Mouse (Mus musculus): ENCODE measurements around the gene 4930426L09Rik. TPM values are rescaled to one million over a fixed set of nuclear protein-coding genes. Genes with fewer than 3 reads are reported as not detected.

4930426L09Rik gene
- polyA plus RNA-seq, 1 experiment from 2014 or later, result 0.92 TPM

- H3K4me1 ChIP-seq, result peaks cover 12% of the 10 kb centered on the region; the same call in 1 of the 2 replicates
Measured at GRCm38 (mm10) chr2:18959008-18959407, 39.1 kb upstream of the 4930426L09Rik start.

GRCm38 (mm10) chr2:18959558-18959957 lies 38.6 kb upstream of the 4930426L09Rik start:
- Histone ChIP-seq H3K4me2 (replicated peaks) (no peak overlapping the region), H3K27ac (replicated peaks) (no peak overlapping the region), H3K9me3 (no peaks in the 10 kb centered on the region), H3K36me3 (no peaks in the 10 kb centered on the region), H3K4me3 (no peak overlapping the region), H3K4me1 (peaks cover 12% of the 10 kb centered on the region; the same call in 1 of the 2 replicates), H3K9ac (replicated peaks) (no peak overlapping the region), H3K27me3 (no peaks in the 10 kb centered on the region)
- no peak for ATAC-seq (ENCODE audit: low FRiP score, low read depth)
- WGBS, result 94% methylated on average over 5 of the region's 5 CpGs

More at GRCm38 (mm10) chr2:18959008-18959407, 39.1 kb upstream of the 4930426L09Rik start:
- H3K27me3 ChIP-seq, result no peaks in the 10 kb centered on the region
- H3K9me3 ChIP-seq, result no peaks in the 10 kb centered on the region
- no peak overlapping the region for H3K27ac ChIP-seq (replicated peaks)
- no peak overlapping the region for H3K4me2 ChIP-seq (replicated peaks)
- H3K36me3 ChIP-seq, result no peaks in the 10 kb centered on the region
- no peak overlapping the region for H3K4me3 ChIP-seq
- ATAC-seq (ENCODE audit: low FRiP score, low read depth), result no peak
- WGBS, result 91% methylated on average over 6 of the region's 6 CpGs
- no peak overlapping the region for H3K9ac ChIP-seq (replicated peaks)

- Histone ChIP-seq H3K9ac (replicated peaks) (no peak overlapping the region), H3K4me3 (no peak overlapping the region), H3K9me3 (no peaks in the 10 kb centered on the region), H3K4me2 (replicated peaks) (no peak overlapping the region), H3K4me1 (peaks cover 6% of the 10 kb centered on the region; the same call in 1 of the 2 replicates), H3K27me3 (no peaks in the 10 kb centered on the region), H3K27ac (replicated peaks) (no peak overlapping the region), H3K36me3 (no peaks in the 10 kb centered on the region)
- 43% methylated on average over 7 of the region's 7 CpGs for WGBS
- ATAC-seq (ENCODE audit: low FRiP score, low read depth), result no peak
Measured at GRCm38 (mm10) chr2:18960376-18960973, 37.7 kb upstream of the 4930426L09Rik start.

GRCm38 (mm10) chr2:18962502-18962901 lies 35.6 kb upstream of the 4930426L09Rik start:
- H3K27me3 ChIP-seq, result no peaks in the 10 kb centered on the region
- H3K4me2 ChIP-seq (replicated peaks), result no peak overlapping the region
- no peaks in the 10 kb centered on the region for H3K36me3 ChIP-seq
- peaks cover 6% of the 10 kb centered on the region; the same call in 1 of the 2 replicates for H3K4me1 ChIP-seq
- no peak overlapping the region for H3K4me3 ChIP-seq
- H3K27ac ChIP-seq (replicated peaks), result no peak overlapping the region
- H3K9me3 ChIP-seq, result no peaks in the 10 kb centered on the region
- no peak for ATAC-seq (ENCODE audit: low FRiP score, low read depth)
- no peak overlapping the region for H3K9ac ChIP-seq (replicated peaks)
- 84% methylated on average over 3 of the region's 3 CpGs for WGBS

GRCm38 (mm10) chr2:18963286-18964040 lies 34.7 kb upstream of the 4930426L09Rik start:
- Histone ChIP-seq H3K9me3 (no peaks in the 10 kb centered on the region), H3K27me3 (no peaks in the 10 kb centered on the region), H3K4me1 (peaks cover 6% of the 10 kb centered on the region; the same call in 1 of the 2 replicates), H3K4me2 (replicated peaks) (no peak overlapping the region), H3K36me3 (no peaks in the 10 kb centered on the region), H3K9ac (replicated peaks) (no peak overlapping the region), H3K4me3 (no peak overlapping the region), H3K27ac (replicated peaks) (no peak overlapping the region)
- no peak for ATAC-seq (ENCODE audit: low FRiP score, low read depth)
- 78% methylated on average over 13 of the region's 13 CpGs for WGBS

- no peak overlapping the region for H3K27ac ChIP-seq (replicated peaks)
- no peak overlapping the region for H3K4me2 ChIP-seq (replicated peaks)
- no peaks in the 10 kb centered on the region for H3K27me3 ChIP-seq
- no peak for ATAC-seq (ENCODE audit: low FRiP score, low read depth)
- no peak overlapping the region for H3K9ac ChIP-seq (replicated peaks)
- no peaks in the 10 kb centered on the region for H3K9me3 ChIP-seq
- H3K4me3 ChIP-seq, result no peak overlapping the region
- H3K4me1 ChIP-seq, result peaks cover 6% of the 10 kb centered on the region; the same call in 1 of the 2 replicates
- 81% methylated on average over 3 of the region's 3 CpGs for WGBS
- no peaks in the 10 kb centered on the region for H3K36me3 ChIP-seq
Measured at GRCm38 (mm10) chr2:18965108-18965507, 33.0 kb upstream of the 4930426L09Rik start.

- ATAC-seq (ENCODE audit: low FRiP score, low read depth), result no peak
- no peaks in the 10 kb centered on the region for H3K4me1 ChIP-seq
- no peak overlapping the region for H3K4me2 ChIP-seq (replicated peaks)
- H3K27ac ChIP-seq (replicated peaks), result no peak overlapping the region
- H3K27me3 ChIP-seq, result no peaks in the 10 kb centered on the region
- no peak overlapping the region for H3K4me3 ChIP-seq
- WGBS, result 95% methylated on average over 2 of the region's 2 CpGs
- H3K36me3 ChIP-seq, result no peaks in the 10 kb centered on the region
- no peaks in the 10 kb centered on the region for H3K9me3 ChIP-seq
- no peak overlapping the region for H3K9ac ChIP-seq (replicated peaks)
Measured at GRCm38 (mm10) chr2:18965950-18966349, 32.2 kb upstream of the 4930426L09Rik start.

GRCm38 (mm10) chr2:18966566-18966965 lies 31.6 kb upstream of the 4930426L09Rik start:
- WGBS, result 87% methylated on average over 5 of the region's 5 CpGs
- Histone ChIP-seq H3K4me1 (no peaks in the 10 kb centered on the region), H3K4me3 (no peak overlapping the region), H3K27ac (replicated peaks) (no peak overlapping the region), H3K36me3 (no peaks in the 10 kb centered on the region), H3K9ac (replicated peaks) (no peak overlapping the region), H3K27me3 (no peaks in the 10 kb centered on the region), H3K4me2 (replicated peaks) (no peak overlapping the region), H3K9me3 (no peaks in the 10 kb centered on the region)
- no peak for ATAC-seq (ENCODE audit: low FRiP score, low read depth)

GRCm38 (mm10) chr2:18967451-18968063 lies 30.6 kb upstream of the 4930426L09Rik start:
- Histone ChIP-seq H3K4me3 (no peak overlapping the region), H3K27ac (replicated peaks) (no peak overlapping the region), H3K4me2 (replicated peaks) (no peak overlapping the region), H3K27me3 (no peaks in the 10 kb centered on the region), H3K4me1 (no peaks in the 10 kb centered on the region), H3K9me3 (peaks cover 2% of the 10 kb centered on the region; the same call in 1 of the 2 replicates), H3K9ac (replicated peaks) (no peak overlapping the region), H3K36me3 (no peaks in the 10 kb centered on the region)
- WGBS, result 95% methylated on average over 5 of the region's 5 CpGs
- ATAC-seq (ENCODE audit: low FRiP score, low read depth), result no peak

GRCm38 (mm10) chr2:18969066-18969681 lies 29.0 kb upstream of the 4930426L09Rik start:
- Histone ChIP-seq H3K9me3 (peaks cover 6% of the 10 kb centered on the region; the same call in 1 of the 2 replicates), H3K9ac (replicated peaks) (no peak overlapping the region)
- no peak for ATAC-seq (ENCODE audit: low FRiP score, low read depth)

GRCm38 (mm10) chr2:18970461-18970860 lies 27.7 kb upstream of the 4930426L09Rik start:
- H3K27ac ChIP-seq (replicated peaks), result no peak overlapping the region
- H3K4me2 ChIP-seq (replicated peaks), result no peak overlapping the region
- H3K9ac ChIP-seq (replicated peaks), result no peak overlapping the region
- H3K4me1 ChIP-seq, result peaks cover 3% of the 10 kb centered on the region; the same call in 1 of the 2 replicates
- no peaks in the 10 kb centered on the region for H3K36me3 ChIP-seq
- H3K27me3 ChIP-seq, result no peaks in the 10 kb centered on the region
- ATAC-seq (ENCODE audit: low FRiP score, low read depth), result no peak
- 89% methylated on average over 2 of the region's 2 CpGs for WGBS
- H3K9me3 ChIP-seq, result peaks cover 6% of the 10 kb centered on the region; the same call in 1 of the 2 replicates
- H3K4me3 ChIP-seq, result no peak overlapping the region

More at GRCm38 (mm10) chr2:18969066-18969681, 29.0 kb upstream of the 4930426L09Rik start:
- Histone ChIP-seq H3K36me3 (no peaks in the 10 kb centered on the region), H3K4me2 (replicated peaks) (no peak overlapping the region), H3K4me1 (no peaks in the 10 kb centered on the region), H3K27me3 (no peaks in the 10 kb centered on the region), H3K27ac (replicated peaks) (no peak overlapping the region), H3K4me3 (no peak overlapping the region)
- 85% methylated on average over 5 of the region's 5 CpGs for WGBS

Measured in midbrain, embryonic 12.5 days (tissue).